Mouse (Mus musculus) right cerebral cortex, postnatal 36 days (tissue): ENCODE measurements around the gene Gm49601.

Experiments used
- DNase-seq, 2 experiments: peaks; one replicate each; pipeline ENCODE4 v3.0.0; 2022; ENCODE audit warnings: low spot score in 2 of 2, mixed read lengths in 1 of 2

Gm49601 gene

DNA sequence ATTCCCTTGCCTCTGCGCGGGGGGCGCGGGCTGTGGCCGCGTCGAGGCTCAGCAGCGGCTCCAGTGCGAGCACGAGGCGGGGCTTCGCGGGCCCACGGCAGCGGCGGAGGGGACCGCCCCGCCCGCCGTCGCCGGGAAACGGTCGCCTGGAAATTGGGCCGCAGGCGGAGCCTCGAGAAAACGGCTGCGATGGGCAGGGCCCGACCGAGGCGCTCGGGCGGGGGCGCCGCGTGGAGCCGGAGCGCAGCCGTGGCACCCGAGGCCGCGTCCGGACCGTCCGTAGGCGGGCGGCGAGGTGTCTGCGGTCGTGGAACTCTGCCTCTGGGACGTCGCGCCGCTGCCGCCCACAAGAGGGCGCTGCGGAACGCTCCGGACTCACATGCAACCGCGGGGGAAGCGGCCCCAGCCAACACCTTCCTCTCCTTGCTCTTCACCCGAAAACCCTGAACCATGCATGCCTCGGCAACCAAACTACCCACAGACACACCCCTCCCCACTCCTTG is at the start of gene Gm49601:
Gene Gm49601 (minus strand): TSS at position 52 of the 503 bp plus-strand sequence.
- peak; percentile 84 to 85 for DNase-seq

DNA sequence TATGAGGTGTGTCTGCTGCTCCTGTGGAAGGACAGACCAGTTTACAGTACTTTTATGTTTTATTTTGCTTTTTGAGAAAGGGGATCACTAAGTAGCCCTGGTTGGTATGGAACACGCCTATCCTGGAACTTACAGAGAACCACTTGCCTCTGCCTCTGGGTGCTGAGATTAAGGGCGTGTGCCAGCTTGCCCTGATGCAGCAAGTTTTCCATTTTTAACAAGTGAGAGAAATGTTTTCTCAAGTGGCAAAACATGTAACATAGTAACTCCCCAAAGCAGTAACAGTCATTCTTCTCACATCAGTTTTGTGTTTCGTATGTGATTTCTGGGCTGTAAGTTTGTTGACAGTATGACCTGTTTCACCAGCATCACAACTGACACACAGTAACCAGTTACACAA is 46.8 kb upstream of the Gm49601 start:
- DNase-seq, result no peak

DNA sequence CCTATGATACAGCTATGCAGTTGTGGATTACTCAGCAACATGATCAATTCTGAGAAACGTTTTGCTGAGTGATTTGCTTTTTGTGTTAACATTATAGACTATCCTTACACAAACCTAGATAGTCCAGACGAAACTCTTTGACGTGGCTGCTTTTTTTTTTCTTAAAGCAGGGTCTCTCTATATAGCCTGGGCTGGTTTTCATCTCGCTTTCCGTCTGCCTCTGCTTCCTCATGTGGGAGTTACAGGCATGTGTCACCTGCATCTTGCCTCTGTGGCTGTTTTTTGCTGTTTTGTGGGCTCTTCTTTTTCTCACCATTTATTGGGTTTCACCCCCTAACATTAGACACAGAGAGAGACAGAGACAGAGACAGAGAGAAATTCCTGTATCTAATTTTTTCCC is 45.8 kb upstream of the Gm49601 start:
- DNase-seq, result no peak

DNA sequence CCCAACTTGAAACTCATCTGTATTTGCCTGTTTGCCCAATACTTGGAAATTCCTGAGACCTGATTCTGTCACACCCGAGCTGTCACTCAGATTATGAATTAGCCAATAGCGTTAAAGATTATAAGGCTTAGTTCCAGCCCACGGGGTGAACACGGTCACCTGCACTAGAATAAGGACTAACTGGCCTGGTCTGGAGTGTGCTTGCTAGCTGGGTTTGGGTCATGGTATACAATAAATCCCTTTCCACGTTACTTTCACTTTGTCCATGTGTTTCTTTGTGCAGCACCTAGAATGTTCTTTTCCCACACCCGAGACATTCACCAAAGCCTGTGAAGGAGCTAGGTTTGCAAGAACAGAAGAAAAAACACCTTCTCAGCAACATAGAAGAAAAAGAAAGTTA is 43.7 kb upstream of the Gm49601 start:
- no peak for DNase-seq

DNA sequence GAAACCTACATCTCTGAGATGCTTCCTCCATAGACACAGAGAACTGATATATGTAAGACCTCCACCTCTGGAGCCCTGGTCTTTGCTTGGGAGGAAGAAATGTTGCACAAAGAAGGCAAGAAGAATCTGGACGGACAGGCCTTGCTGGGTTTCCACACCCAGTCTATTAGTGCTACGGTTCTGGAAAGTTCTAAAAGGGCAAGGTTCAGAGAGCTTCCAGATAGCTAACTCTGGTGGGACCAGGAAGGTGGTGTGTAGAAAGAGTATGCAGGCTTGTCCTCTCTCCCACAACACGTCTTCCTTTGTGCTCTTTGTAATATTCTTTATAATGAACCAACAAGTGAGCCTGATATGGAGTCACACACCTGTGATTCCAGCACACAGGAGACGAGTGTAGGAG is 32.4 kb upstream of the Gm49601 start:
- no peak for DNase-seq

DNA sequence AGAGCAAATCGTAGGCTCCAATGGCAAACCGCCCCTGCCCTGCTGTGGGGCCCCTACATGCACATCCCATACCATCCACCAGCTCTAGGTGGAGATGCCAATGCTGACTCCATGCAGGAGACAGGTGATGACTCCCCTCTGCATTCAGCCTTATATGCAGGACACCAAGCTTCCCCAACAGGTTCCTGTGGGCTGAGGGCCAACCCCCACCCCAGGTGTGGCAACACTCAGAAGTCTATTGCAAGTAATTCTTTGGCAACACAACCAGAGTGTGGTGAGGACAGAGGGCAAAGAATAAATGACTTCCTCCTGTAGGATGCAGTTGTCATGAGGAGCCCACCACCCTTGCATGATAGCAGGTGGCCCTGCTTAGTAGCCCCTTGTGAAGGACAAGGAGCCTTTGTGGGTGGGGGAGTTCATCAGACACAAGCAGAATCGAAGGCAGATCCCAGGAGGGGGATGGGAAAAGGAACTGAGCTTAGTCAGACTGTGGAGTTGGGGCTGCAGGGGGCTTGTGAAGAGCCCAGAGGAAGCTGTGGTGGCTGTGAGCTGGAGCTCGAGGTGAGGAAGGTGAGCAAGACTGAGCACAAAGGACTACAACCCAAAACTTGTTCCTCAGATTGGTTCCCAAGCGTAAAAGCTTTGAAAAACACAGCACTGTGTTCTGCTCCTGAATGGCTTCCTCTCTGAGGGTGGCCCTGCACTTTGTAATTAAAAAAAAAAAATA is 29.3 kb upstream of the Gm49601 start:
- DNase-seq, result no peak

DNA sequence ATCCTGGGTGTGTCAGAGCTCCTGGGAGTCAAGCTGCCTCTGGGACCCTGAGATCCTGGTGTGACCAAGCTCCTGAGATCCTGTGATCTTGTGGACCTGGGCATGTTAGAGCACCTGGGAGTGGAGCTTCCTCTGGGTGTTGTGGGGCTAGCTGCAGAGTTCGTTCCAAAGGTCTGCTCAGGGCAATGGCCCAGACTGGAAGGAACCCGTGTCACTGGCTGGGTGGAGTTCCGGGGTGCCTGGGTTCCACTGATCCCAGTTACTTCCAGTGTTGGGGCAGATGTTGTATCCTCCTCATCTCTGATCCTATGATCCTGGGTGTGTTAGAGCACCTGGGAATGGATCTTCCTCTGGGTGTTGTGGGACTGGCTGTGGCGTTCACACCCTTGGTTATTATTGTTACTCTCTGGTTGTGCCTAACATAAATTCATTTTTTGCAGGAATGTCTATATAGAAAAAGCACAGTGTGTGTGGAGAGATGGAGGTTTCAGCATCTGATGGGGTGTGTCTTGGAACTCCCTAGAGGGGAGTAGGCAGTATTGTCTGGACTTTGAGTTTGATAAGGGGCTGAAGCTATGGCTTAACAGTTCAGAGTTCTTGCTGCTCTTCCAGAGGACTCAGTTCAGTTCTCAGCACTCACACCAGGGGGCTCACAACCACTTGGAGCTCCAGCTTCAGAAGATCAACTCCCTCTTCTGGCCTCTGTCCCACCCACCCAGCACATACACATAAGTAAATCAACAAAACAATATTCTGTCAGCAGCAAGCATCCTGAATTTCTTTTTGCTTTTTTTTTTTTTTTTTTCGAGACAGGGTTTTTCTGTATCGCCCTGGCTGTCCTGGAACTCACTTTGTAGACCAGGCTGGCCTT is 27.3 kb upstream of the Gm49601 start:
- DNase-seq, result no peak

DNA sequence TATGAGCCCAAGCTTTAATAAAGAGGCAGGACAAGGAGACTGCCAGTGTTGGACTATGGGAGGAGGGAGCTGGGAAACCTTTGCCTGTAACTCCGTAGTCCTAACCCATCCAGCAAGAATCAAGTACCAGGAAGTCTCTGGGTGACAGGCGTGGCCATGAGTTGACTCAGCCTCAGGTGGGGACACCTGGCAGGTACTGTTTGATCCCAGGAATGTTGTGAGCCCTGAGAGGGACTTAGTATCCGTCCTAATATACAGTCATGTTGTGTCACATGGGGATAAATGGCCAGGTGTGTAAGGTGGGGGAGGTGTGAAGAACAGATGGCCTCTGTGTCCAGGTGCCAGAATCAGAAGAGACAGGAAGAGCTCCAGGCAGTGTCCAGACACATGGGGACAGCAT is 22.9 kb upstream of the Gm49601 start:
- DNase-seq, result no peak

DNA sequence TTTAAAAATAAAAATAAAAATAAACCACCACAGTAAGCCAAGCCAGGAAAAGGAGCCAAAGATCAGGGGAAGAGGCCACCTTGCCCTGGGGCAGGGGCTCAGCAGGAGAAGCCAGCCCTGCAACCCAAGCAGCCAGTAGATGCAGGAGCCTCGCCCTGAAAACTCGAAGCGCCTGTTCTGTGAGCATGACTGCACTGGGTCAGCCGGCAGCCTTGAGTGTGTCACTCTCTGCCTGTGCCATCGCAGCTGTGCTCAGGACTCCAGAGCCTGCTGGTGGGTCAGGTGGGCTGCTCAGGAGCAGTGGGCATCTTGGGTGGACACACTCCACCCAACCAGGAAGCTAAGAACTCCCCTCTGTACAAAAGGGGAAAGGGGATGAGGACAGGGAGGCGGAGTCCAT is 19.1 kb upstream of the Gm49601 start:
- DNase-seq, result no peak

DNA sequence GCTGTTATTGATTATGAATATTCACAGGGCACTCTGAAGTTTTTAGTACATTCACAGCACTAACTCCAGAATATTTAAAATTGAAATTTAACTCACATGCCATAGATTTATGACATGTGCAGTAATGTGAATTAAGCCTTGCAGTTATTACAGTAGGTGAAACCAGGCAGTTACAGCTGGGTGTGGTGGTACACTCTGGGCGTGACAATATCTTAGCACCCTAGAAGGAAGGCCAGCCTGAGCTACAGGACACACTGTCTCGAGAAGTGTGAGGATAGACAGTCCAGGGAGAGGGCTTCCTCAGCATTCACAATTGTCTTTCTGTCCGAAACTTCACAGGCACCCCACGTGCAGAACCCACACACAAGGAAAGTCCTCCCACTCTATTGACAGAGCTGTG is 18.3 kb upstream of the Gm49601 start:
- no peak for DNase-seq

DNA sequence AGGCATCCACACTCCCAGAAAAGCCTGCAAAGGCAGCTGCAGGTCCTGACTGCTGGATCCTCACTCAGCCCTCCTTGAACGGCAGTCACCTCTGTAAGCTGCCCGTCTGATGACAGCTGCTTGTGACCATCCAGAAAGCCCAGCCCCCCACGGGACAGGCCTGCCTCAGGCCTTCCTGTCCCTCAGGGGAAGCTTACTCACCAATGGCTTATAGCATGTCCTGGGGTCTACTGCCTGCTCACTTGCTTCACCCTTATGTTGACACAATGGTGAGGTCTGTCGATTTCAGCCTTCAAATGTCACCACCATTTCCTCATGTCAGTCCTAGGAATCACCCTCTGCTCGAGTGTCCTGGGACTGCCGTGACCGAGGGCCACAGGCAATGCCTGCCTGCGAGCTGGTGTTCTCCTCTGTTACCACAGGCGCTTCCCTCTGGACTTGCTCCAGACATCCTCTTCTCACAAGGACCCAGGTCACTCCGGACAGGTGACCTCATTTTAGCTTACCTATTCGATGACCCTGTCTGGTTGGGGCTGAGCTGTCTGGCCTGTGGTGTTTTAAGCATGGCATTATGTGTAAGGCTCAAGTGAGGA is 17.3 kb upstream of the Gm49601 start:
- no peak for DNase-seq

DNA sequence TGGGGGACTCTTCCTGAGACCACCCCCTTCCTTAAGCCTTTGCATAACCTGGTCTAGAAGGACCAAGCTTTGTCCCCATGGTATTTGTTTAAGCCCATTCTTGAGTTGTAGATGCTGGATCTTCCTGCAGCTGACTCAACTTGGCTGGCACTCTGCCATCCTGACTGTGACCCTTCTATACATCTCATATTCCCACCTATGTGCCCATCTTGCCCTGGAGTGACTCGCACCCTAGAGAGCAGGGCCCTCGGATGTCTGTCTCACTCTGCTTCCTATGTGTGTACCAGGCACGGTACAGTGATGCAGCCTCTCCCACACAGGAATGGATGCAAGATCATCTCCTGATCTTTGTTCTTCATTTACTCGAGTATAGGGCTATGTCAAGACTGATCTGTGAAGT is 16.7 kb upstream of the Gm49601 start:
- no peak for DNase-seq

DNA sequence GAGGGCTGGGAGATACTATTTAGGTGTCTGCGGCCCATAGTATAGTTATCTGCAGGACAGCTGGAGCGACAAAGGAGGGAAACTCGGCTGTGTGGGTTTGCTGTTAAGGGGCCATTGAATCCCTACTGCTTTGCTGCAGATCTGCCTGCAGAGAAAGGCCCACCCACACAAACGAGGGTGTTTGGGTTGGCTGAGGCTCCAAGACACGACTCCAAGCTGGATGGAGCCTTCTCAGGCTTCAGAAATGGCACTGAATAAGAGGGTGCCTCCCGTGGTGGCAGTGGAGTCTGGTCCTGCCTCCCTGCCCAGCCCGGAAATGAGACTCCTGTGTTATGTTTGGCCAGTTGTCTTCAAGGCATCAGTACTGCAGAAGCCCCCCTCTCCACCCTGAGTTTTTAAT is 16.1 kb upstream of the Gm49601 start:
- DNase-seq, result peak; percentile 57 to 71

DNA sequence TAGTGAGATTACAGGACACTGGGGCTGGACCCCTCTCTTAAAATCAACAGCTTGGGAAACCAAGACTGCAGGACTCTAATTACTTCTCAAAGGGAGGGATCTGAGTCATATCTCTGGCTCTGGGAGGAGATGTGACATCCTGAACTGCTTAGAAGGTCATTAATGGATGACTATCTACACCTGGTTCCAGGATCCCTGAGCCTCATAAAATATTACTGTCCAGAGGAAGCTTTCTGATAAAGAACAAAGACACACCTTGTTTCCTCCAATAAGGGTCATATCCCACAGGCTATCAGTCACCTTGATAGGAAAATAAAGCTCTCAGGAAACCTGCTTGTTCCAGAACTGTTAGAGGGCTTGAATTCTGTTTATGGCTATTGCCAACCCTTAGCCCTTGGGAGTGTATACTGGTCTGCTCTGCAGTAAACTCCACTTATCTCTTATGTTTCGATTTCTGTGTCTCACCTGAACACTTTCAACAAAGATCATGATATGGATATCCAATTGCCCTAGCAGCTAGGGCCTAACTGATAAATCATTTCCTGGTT is 13.2 kb upstream of the Gm49601 start:
- DNase-seq, result no peak

DNA sequence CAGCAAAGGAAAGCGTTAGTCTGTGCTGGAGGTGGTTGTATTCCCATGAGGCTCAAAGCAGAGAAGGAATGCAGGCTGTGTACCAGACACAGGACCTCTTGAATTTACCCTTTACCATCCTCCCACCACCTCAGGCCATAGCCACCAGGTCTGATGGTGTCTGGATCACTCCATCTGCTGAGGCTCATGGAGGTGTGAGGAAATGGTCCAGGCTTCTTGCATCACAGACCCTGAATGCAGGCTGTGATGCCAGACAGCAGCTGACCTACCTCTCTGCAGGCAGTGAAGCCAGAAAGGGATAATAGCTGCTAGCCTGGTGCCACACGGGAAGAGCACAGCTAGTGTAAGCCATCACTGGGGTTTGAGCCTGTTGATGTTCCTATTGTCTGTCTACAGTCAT is 12.2 kb upstream of the Gm49601 start:
- no peak for DNase-seq

DNA sequence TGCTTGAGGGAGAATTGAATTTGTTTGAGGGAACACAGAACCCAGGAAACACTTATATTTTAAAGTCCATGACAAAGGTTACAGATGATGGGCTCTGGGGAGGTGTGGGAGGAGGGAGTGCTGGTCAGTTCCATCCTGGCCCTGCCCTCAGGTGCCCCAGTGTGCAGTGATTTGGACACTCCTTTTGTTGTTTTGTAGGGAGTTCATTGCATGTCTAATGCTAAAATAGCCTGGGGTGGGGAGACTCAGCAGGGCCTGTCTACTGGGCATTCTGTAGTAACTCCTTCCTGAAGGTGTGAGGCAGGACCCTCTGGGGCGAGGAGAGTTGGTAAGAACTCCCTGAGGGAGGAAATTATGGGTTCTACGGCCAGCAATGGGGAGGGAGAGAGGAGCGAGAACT is 10.6 kb upstream of the Gm49601 start:
- DNase-seq, result no peak

DNA sequence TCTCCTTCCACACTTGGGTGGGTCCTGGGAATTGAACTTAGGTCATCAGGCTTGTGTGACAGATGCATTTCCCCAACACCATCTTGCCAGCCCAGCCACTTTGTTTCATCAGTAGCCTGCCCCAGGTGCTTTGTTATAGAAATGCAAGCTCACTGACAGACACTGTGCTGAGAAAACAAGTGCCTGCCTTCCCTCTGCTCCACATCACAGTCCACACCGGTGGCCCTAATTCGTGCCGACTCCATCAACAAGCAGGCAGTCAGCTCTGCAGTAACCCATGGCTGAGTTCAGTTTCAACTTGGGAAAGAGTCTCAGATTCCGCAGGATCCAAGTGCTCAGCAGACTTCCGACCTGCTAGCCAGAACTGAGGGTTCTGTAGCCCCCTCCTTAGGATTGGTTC is 10.2 kb upstream of the Gm49601 start:
- no peak for DNase-seq

DNA sequence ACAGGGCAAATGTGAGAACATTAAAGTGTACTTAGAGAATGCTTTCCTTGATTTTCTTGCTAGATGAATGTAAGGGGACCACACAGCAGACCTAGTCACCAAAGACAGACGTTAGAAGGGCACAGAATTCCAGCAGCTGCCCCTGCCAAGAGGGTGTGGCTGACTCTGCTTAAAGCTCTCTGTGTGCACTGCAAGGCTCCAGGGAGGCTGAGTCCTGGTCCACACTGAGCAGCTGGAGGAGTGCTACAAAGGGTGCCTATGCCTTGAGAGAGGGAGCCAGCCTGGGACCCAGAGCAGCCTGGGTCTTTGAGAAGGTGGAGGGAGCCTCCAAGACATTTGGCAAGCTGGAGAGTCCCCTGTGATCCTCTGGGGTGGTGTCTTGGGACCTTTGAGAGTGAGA is 7.1 kb upstream of the Gm49601 start:
- DNase-seq, result no peak

DNA sequence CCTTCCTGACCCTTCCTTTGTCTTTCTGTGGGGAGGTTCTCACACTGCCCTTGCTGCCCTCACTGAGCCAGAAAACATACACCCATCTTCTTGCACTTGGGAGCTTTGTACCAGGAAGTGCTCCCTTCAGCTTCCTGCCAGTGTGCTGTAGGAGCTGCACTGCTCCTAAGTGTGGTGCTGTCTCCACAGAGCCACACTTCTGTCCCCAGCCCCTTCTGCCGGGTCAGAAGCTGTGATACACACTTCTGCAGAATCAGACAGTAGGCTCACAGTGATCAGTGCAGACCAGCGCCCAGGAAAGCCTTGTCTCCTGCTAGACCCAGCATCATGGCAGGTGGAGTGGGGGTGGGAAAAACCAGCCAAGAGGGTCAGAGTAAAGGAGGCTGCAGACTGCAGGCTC is 6.6 kb upstream of the Gm49601 start:
- DNase-seq, result no peak

DNA sequence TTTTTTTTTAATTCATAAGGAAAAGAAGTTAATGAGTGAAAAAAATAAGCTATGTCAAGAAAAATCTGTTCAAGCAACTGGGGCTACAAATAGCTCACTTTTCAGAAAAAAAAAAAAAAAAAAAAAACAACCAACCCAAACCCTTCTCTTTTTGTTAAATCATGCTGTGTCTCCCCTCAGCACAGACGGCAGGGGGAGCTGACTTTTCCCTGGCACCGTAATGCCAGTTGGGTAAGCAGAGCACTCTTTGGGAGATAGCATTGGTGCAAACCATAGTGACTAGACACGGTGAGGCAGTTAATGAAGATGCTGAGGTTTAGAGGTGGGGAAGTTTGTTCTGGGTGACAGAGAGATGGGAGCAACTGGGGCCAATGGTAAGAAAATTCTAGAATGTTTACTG is 5.8 kb upstream of the Gm49601 start:
- no peak for DNase-seq

DNA sequence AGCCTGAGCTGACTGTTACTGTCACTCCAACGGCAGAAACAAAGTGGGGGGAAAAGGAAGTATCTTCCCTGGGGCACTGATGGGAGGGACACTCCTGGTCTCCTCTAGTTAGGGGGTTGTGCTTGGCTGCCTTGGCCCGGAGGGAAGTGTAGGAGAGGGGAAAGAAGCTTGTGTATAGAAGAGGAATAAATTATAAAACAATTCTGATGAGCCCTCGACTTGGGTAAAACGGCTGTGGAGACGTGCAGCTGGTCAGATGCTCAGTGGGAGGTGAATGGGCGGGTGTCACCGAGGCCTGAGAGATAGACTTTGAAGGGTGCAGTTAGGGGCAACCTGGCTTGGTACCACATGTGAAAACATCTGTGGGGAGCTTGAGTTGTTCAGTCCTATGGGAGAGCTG is 4.9 kb upstream of the Gm49601 start:
- no peak for DNase-seq

DNA sequence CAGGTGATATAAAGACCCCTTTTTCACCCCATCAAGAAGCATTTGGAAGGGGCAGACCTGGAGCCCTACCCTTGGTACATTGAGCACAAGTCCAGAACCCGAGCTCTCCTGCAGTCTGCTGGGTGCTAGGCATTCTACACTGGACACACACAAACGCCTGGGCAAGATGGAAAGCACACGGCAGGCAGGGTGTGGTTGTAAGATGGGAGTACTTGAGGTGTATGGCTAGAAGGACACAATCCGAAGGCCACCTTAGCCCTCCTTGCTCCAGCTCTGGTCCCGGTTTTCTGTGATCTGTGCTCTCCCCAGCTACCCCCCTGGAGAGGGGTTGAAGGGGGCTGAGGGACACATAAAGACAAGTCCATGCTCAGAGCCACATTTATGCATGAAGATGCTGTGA is 4.1 kb upstream of the Gm49601 start:
- DNase-seq, result no peak
